Mouse (Mus musculus) MEL (cell line): ENCODE results near the gene Ccdc97. TPM values are rescaled to one million over a fixed set of nuclear protein-coding genes. Genes with fewer than 3 reads are reported as not detected.

Source experiments
- DNase-seq: peaks from one replicate; pipeline ENCODE4 v3.0.0; 2011; ENCODE audit warnings: low read depth, low spot score
- H3K27ac ChIP-seq: 2 replicates; pipeline ENCODE4 v1.5.1; 2012; ENCODE audit warnings: low read depth, mild to moderate bottlenecking, control low read depth, low read length, moderate library complexity; ENCODE audit not compliant: control insufficient read depth
- H3K27me3 ChIP-seq, 2 experiments: fragments of 150-350 bp in 1 of 2; sonication (generic) in 1 of 2; 2 replicates each; pipeline ENCODE4 v1.6.1; 2012; ENCODE audit warnings: low read length in 2 of 2, mild to moderate bottlenecking in 2 of 2, improper control_type of control experiment in 1 of 2, moderate library complexity in 1 of 2; ENCODE audit not compliant: insufficient read depth in 2 of 2, control insufficient read depth in 1 of 2
- H3K36me3 ChIP-seq, 2 experiments: 2 replicates each; pipeline ENCODE4 v1.6.1; 2012 to 2014; ENCODE audit warnings: low read length in 2 of 2, improper control_type of control experiment in 1 of 2, inconsistent platforms in 1 of 2, mild to moderate bottlenecking in 1 of 2; ENCODE audit not compliant: insufficient read depth in 2 of 2, control insufficient read depth in 1 of 2
- H3K4me1 ChIP-seq, 2 experiments: fragments of 150-350 bp in 1 of 2; sonication (generic) in 1 of 2; 2 replicates each; pipeline ENCODE4 v1.6.1; 2012; ENCODE audit warnings: low read length in 2 of 2, improper control_type of control experiment in 1 of 2, mild to moderate bottlenecking in 1 of 2; ENCODE audit not compliant: insufficient read depth in 2 of 2, control insufficient read depth in 1 of 2
- H3K4me3 ChIP-seq, 2 experiments: fragments of 150-350 bp in 1 of 2; sonication (generic) in 1 of 2; 2 replicates each; pipeline ENCODE4 v1.5.1; 2012; ENCODE audit warnings: low read depth in 2 of 2, low read length in 2 of 2, mild to moderate bottlenecking in 2 of 2, moderate library complexity in 2 of 2, control low read depth in 1 of 2, improper control_type of control experiment in 1 of 2; ENCODE audit not compliant: control insufficient read depth in 1 of 2, insufficient read depth in 1 of 2
- H3K79me2 ChIP-seq: 2 replicates; pipeline ENCODE4 v1.6.1; 2012; ENCODE audit warnings: mild to moderate bottlenecking, low read length, moderate library complexity; ENCODE audit not compliant: control insufficient read depth, poor library complexity, insufficient read depth
- H3K9ac ChIP-seq: 2 replicates; pipeline ENCODE4 v1.6.1; 2012; ENCODE audit warnings: low read depth, mild to moderate bottlenecking, control low read depth, low read length, moderate library complexity; ENCODE audit not compliant: control insufficient read depth, poor library complexity, severe bottlenecking
- H3K9me3 ChIP-seq: fragments of 150-350 bp; sonication (generic); replicated peaks from 2 replicates; pipeline ENCODE4 v1.6.1; 2012; ENCODE audit warnings: mild to moderate bottlenecking, low read length, improper control_type of control experiment, moderate library complexity; ENCODE audit not compliant: insufficient read depth
- CHD2 ChIP-seq: IDR thresholded peaks from 2 replicates; pipeline ENCODE4 v1.6.1; 2011; ENCODE audit warnings: low read length, improper control_type of control experiment
- E2F4 ChIP-seq: IDR thresholded peaks from 2 replicates; pipeline ENCODE4 v1.6.1; 2011; ENCODE audit warnings: low read depth, low read length, improper control_type of control experiment, borderline replicate concordance
- GABPA ChIP-seq: IDR thresholded peaks from 2 replicates; pipeline ENCODE4 v1.6.1; 2012; ENCODE audit warnings: low read depth, mild to moderate bottlenecking, inconsistent platforms, low read length, improper control_type of control experiment, moderate library complexity
- HCFC1 ChIP-seq: IDR thresholded peaks from 2 replicates; pipeline ENCODE4 v1.6.1; 2012; ENCODE audit warnings: low read depth, mild to moderate bottlenecking, inconsistent platforms, low read length, improper control_type of control experiment, moderate library complexity
- JUND ChIP-seq: IDR thresholded peaks from 2 replicates; pipeline ENCODE4 v1.6.1; 2011; ENCODE audit warnings: low read depth, mild to moderate bottlenecking, improper control_type of control experiment, low read length
- MAFK ChIP-seq: IDR thresholded peaks from 2 replicates; pipeline ENCODE4 v1.6.1; 2011; ENCODE audit warnings: low read depth, mild to moderate bottlenecking, low read length, improper control_type of control experiment, borderline replicate concordance
- MAX ChIP-seq: IDR thresholded peaks from 2 replicates; pipeline ENCODE4 v1.6.1; 2011; ENCODE audit warnings: low read length, improper control_type of control experiment
- NRF1 ChIP-seq: IDR thresholded peaks from 2 replicates; pipeline ENCODE4 v1.6.1; 2014; ENCODE audit warnings: low read depth, mild to moderate bottlenecking, inconsistent platforms, low read length, improper control_type of control experiment, moderate library complexity; ENCODE audit not compliant: poor library complexity, insufficient read depth, severe bottlenecking
- POLR2AphosphoS5 ChIP-seq: IDR thresholded peaks from 2 replicates; pipeline ENCODE4 v1.6.1; 2012; ENCODE audit warnings: low read depth, borderline replicate concordance, mild to moderate bottlenecking, inconsistent platforms, low read length, moderate library complexity, mixed read lengths
- RAD21 ChIP-seq: IDR thresholded peaks from 2 replicates; pipeline ENCODE4 v1.6.1; 2011; ENCODE audit warnings: mild to moderate bottlenecking, low read depth, low read length, improper control_type of control experiment
- RCOR1 ChIP-seq: IDR thresholded peaks from 2 replicates; pipeline ENCODE4 v1.6.1; 2012; ENCODE audit warnings: low read depth, mild to moderate bottlenecking, inconsistent platforms, low read length, improper control_type of control experiment
- SMC3 ChIP-seq: IDR thresholded peaks from 2 replicates; pipeline ENCODE4 v1.6.1; 2011; ENCODE audit warnings: low read depth, low read length, improper control_type of control experiment
- TAL1 ChIP-seq: IDR thresholded peaks from 2 replicates; pipeline ENCODE4 v1.6.1; 2012; ENCODE audit warnings: mild to moderate bottlenecking, inconsistent platforms, low read length, moderate library complexity, mixed read lengths
- TCF12 ChIP-seq: IDR thresholded peaks from 2 replicates; pipeline ENCODE4 v1.6.1; 2014; ENCODE audit warnings: low read depth, mild to moderate bottlenecking, inconsistent platforms, low read length, improper control_type of control experiment, moderate library complexity
- UBTF ChIP-seq: IDR thresholded peaks from 2 replicates; pipeline ENCODE4 v1.6.1; 2012; ENCODE audit warnings: low read depth, mild to moderate bottlenecking, inconsistent platforms, low read length, improper control_type of control experiment, moderate library complexity, borderline replicate concordance; ENCODE audit not compliant: insufficient read depth
- USF2 ChIP-seq, 2 experiments: IDR thresholded peaks; 2 replicates each; pipeline ENCODE4 v1.6.1; 2011 to 2012; ENCODE audit warnings: improper control_type of control experiment in 2 of 2, low read length in 2 of 2, borderline replicate concordance in 1 of 2, inconsistent platforms in 1 of 2, low read depth in 1 of 2, mild to moderate bottlenecking in 1 of 2; ENCODE audit not compliant: insufficient read depth in 1 of 2
- ZMIZ1 ChIP-seq: IDR thresholded peaks from 2 replicates; pipeline ENCODE4 v1.6.1; 2012; ENCODE audit warnings: low read depth, mild to moderate bottlenecking, inconsistent platforms, low read length, improper control_type of control experiment, moderate library complexity
- polyA plus RNA-seq, 2 experiments: library from polyadenylated mRNA; stranded (reverse) in 1 of 2; unstranded in 1 of 2; fragments of >175 nt in 1 of 2; fragments of >200 nt in 1 of 2; gene quantifications; 2 replicates each; pipeline versions ENCODE4 v1.2.1 to v1.2.4; 2012; ENCODE audit warnings: low replicate concordance in 2 of 2, low read depth in 1 of 2; ENCODE audit not compliant: insufficient read length in 2 of 2, insufficient read depth in 1 of 2, missing spikeins in 1 of 2
- total RNA-seq: library from RNA; depleted of rRNA; stranded (reverse); fragments of 300-350 nt; gene quantifications from 2 replicates; pipeline ENCODE4 v1.2.3, GENCODE M21; 2012

Gene Ccdc97
- total and polyA plus RNA-seq, 3 experiments, result 8.4 to 39.7 TPM; not detected in 1

GRCm38 (mm10) chr7:25729396-25729795 is 10.5 kb upstream of the Ccdc97 start:
- DNase-seq, result no peak
- Histone ChIP-seq H3K4me1 (peaks cover 3 to 5% of the 10 kb centered on the region in 2 experiments; a peak in 3 of 4 replicates), H3K27me3 (no peaks in the 10 kb centered on the region), H3K36me3 (peaks cover 4 to 50% of the 10 kb centered on the region in 2 experiments), H3K79me2 (peaks cover 2% of the 10 kb centered on the region; the same call in 1 of the 2 replicates), H3K27ac (no peak overlapping the region), H3K9ac (no peak overlapping the region), H3K9me3 (no peaks in the 10 kb centered on the region), H3K4me3 (no peak overlapping the region)
- TF ChIP-seq MAX (no peak), MAFK (no peak), SMC3 (no peak), TCF12 (no peak), NRF1 (no peak)

- no peak overlapping the region for H3K27ac ChIP-seq
- DNase-seq, result no peak
- no peak for TF ChIP-seq ZMIZ1
- no peak for TF ChIP-seq TAL1
- no peak for TF ChIP-seq HCFC1
- no peak for TF ChIP-seq POLR2AphosphoS5
- no peak for TF ChIP-seq JUND
- TF ChIP-seq GABPA, result no peak
- TF ChIP-seq RCOR1, result no peak
- TF ChIP-seq USF2 (IDR thresholded peaks at IDR 0.05; ENCODE audit: borderline replicate concordance in 1 of 2, insufficient read depth in 1 of 2, low read depth in 1 of 2, low read length in 2 of 2), result no peak
- TF ChIP-seq CHD2, result no peak
- TF ChIP-seq SMC3, result no peak
- no peak for TF ChIP-seq E2F4
- TF ChIP-seq NRF1, result no peak
- no peak for TF ChIP-seq RAD21
- no peak for TF ChIP-seq UBTF
- H3K9me3 ChIP-seq, result no peaks in the 10 kb centered on the region
- H3K79me2 ChIP-seq, result no peaks in the 10 kb centered on the region
- H3K36me3 ChIP-seq, result peaks cover 0 to 48% of the 10 kb centered on the region in 2 experiments; a peak in 3 of 4 replicates
- H3K27me3 ChIP-seq, result no peaks in the 10 kb centered on the region
- H3K4me1 ChIP-seq, result no peaks in the 10 kb centered on the region
- no peak overlapping the region for H3K9ac ChIP-seq
- H3K4me3 ChIP-seq, result no peak overlapping the region
Observed at GRCm38 (mm10) chr7:25727800-25728199, 8.9 kb upstream of the Ccdc97 start.
